Mouse (Mus musculus) limb, embryonic 10.5 days (tissue): Measurements from ENCODE around the gene Bco2. TPM values are rescaled to one million over a fixed set of nuclear protein-coding genes. Genes with fewer than 3 reads are reported as not detected.
A peak's percentile ranks its signal among the peaks of the same experiment; 100 is the strongest.

ENCODE experiments used
- DNase-seq: peaks from one replicate; pipeline ENCODE4 v3.0.0-alpha.2; 2017; ENCODE audit warnings: low spot score
- H3K27ac ChIP-seq: fragments of 300-500 bp; sonication (generic); 2 replicates; pipeline ENCODE4 v1.5.1; 2016; ENCODE audit warnings: mild to moderate bottlenecking
- H3K27me3 ChIP-seq: fragments of 300-500 bp; sonication (generic); 2 replicates; pipeline ENCODE4 v1.6.1; 2016; ENCODE audit warnings: low read depth, mild to moderate bottlenecking; ENCODE audit not compliant: poor library complexity, severe bottlenecking
- H3K36me3 ChIP-seq: fragments of 300-500 bp; sonication (generic); 2 replicates; pipeline ENCODE4 v1.6.1; 2016; ENCODE audit warnings: mild to moderate bottlenecking, moderate library complexity
- H3K4me1 ChIP-seq: fragments of 300-500 bp; sonication (generic); 2 replicates; pipeline ENCODE4 v1.6.1; 2016
- H3K4me3 ChIP-seq: fragments of 300-500 bp; sonication (generic); 2 replicates; pipeline ENCODE4 v1.5.1; 2016; ENCODE audit warnings: mild to moderate bottlenecking, moderate library complexity
- H3K9me3 ChIP-seq: fragments of 300-500 bp; sonication (generic); replicated peaks from 2 replicates; pipeline ENCODE4 v1.6.1; 2016; ENCODE audit warnings: mild to moderate bottlenecking
- WGBS: fragments of 180-500 bp; shearing (Covaris S2); methylation state at CpG from one replicate; pipeline ENCODE4 v1.1.7; 2016; 5-methylcytosine and 5-hydroxymethylcytosine counted together
- polyA plus RNA-seq: library from polyadenylated mRNA; unstranded; fragments of >200 nt; fragmentation: Nextera tagmentation; extraction: Ambion mirVana; gene quantifications from 2 replicates; pipeline ENCODE4 v1.2.1, GENCODE M21; 2016

Gene Bco2
- polyA plus RNA-seq, 1 experiment from 2014 or later: 0.06 TPM

GRCm38 (mm10) chr9:50585145-50585818, 30.3 kb upstream of the Bco2 start:
- Histone ChIP-seq H3K27me3 (no peaks in the 10 kb centered on the region), H3K4me3 (no peak overlapping the region), H3K4me1 (no peaks in the 10 kb centered on the region), H3K27ac (no peak overlapping the region), H3K36me3 (no peaks in the 10 kb centered on the region), H3K9me3 (no peaks in the 10 kb centered on the region)
- WGBS: 82% methylated on average over 6 of the region's 6 CpGs
- DNase-seq: no peak

GRCm38 (mm10) chr9:50580370-50580769, 25.4 kb upstream of the Bco2 start:
- DNase-seq: peak; percentile 16
- H3K4me3 ChIP-seq: no peak overlapping the region
- H3K4me1 ChIP-seq: no peaks in the 10 kb centered on the region
- H3K27ac ChIP-seq: no peak overlapping the region
- 31% methylated on average over 4 of the region's 4 CpGs for WGBS
- no peaks in the 10 kb centered on the region for H3K27me3 ChIP-seq
- no peaks in the 10 kb centered on the region for H3K9me3 ChIP-seq
- no peaks in the 10 kb centered on the region for H3K36me3 ChIP-seq

DNA sequence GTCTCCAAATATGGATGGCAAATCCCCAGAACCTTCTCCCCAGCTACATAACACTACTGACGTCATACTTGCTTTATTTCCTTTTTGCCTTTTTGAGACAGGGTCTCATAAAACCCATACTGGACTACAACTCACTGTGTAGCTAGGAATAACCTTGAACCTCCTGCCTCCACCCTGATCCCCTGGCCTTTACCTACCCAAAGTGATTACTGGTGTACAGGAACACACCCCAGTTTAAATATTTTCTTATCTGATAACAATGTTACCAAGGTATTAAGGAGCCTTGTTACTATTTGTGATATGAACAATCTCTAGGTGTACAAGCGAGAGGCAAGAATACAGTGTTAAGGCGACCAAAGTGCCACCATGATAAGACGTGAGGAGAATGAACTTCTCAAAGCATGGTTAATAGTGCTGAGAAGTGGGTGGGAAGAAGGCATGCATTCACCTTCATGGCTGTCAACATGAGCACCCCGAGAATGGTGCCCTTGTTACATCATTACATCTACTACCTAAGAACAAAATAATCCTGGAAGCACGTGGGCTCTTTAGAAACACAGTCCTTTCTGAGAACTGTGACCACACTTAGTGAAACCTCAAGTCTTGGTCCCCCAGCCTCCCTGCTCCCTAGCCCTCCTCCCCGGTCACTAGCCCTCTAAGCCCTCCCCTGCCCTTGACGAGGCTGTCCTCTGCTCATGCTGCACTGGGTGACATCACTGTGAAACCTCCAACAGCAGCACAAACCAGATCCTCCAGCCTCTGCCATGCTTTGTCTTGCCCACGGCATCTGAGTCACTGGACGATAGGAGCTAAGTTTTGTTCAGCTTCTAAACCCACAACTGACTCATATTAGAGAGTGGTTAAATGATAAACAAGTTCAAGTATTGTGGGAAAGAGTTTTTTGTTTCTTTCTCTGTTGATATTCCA, 14.9 kb upstream of the Bco2 start:
- Histone ChIP-seq H3K4me1 (peaks cover 10% of the 10 kb centered on the region; the same call in 1 of the 2 replicates), H3K9me3 (no peaks in the 10 kb centered on the region), H3K36me3 (no peaks in the 10 kb centered on the region), H3K27me3 (no peaks in the 10 kb centered on the region), H3K4me3 (no peak overlapping the region), H3K27ac (no peak overlapping the region)
- DNase-seq: no peak
- 81% methylated on average over 10 of the region's 10 CpGs for WGBS

DNA sequence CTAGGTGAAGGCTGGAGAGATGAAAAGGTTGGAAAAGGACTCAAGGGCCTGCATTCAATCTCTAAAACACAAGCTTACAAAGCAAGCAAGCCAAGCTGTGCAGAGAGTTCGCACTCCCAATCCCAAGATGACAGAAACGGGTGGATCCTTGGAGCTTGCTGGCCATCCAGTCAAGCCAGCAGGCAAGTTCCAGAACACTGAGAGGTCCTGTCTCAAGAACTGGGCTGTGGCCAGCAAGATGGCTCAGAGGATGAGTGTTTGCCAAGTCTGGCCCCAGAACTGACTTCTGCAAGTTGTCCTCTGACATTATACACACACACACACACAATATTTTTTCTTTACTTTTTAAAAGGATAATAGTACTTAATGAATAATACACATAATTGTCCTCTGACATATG, 12.9 kb upstream of the Bco2 start:
- Histone ChIP-seq H3K36me3 (no peaks in the 10 kb centered on the region), H3K4me3 (no peak overlapping the region), H3K9me3 (no peaks in the 10 kb centered on the region), H3K4me1 (no peaks in the 10 kb centered on the region), H3K27me3 (no peaks in the 10 kb centered on the region), H3K27ac (no peak overlapping the region)
- 87% methylated on average over 2 of the region's 2 CpGs for WGBS
- DNase-seq: no peak

- no peaks in the 10 kb centered on the region for H3K27me3 ChIP-seq
- DNase-seq: no peak
- WGBS: 92% methylated on average over 4 of the region's 4 CpGs
- H3K4me1 ChIP-seq: no peaks in the 10 kb centered on the region
- H3K36me3 ChIP-seq: no peaks in the 10 kb centered on the region
- H3K4me3 ChIP-seq: no peak overlapping the region
- no peak overlapping the region for H3K27ac ChIP-seq
- no peaks in the 10 kb centered on the region for H3K9me3 ChIP-seq
Observed at GRCm38 (mm10) chr9:50567372-50567771, 12.4 kb upstream of the Bco2 start.

- Histone ChIP-seq H3K4me1 (no peaks in the 10 kb centered on the region), H3K4me3 (no peak overlapping the region), H3K36me3 (no peaks in the 10 kb centered on the region), H3K9me3 (no peaks in the 10 kb centered on the region), H3K27me3 (no peaks in the 10 kb centered on the region), H3K27ac (no peak overlapping the region)
- DNase-seq: no peak
- 85% methylated on average over 4 of the region's 4 CpGs for WGBS
Observed at GRCm38 (mm10) chr9:50565940-50566339, 11.0 kb upstream of the Bco2 start.

DNA sequence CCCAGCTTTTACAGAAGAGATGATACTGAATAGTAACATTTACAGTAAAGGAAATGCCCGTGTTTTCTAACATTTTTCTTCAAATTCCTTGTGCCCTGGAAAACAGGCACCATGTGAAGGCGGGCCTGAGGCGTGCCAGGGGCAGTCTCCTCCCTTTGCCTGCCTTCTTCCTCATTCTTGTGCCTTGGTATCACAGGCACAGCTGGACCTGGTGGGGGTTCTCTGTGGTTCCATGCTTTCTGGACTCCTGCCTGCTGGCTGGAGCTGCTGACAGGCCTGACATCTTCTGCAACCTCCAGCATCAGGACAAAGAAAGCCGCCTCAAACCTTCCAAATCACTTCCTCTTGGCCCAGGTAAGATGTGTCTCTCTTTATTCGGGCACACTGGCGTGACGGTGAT, 10.2 kb upstream of the Bco2 start:
- no peak overlapping the region for H3K27ac ChIP-seq
- H3K27me3 ChIP-seq: no peaks in the 10 kb centered on the region
- no peak for DNase-seq
- H3K4me3 ChIP-seq: no peak overlapping the region
- H3K4me1 ChIP-seq: no peaks in the 10 kb centered on the region
- WGBS: 86% methylated on average over 7 of the region's 7 CpGs
- H3K9me3 ChIP-seq: no peaks in the 10 kb centered on the region
- no peaks in the 10 kb centered on the region for H3K36me3 ChIP-seq

- 87% methylated on average over 2 of the region's 2 CpGs for WGBS
- no peaks in the 10 kb centered on the region for H3K9me3 ChIP-seq
- H3K27ac ChIP-seq: no peak overlapping the region
- H3K4me3 ChIP-seq: no peak overlapping the region
- no peak for DNase-seq
- H3K27me3 ChIP-seq: no peaks in the 10 kb centered on the region
- no peaks in the 10 kb centered on the region for H3K4me1 ChIP-seq
- H3K36me3 ChIP-seq: no peaks in the 10 kb centered on the region
Observed at GRCm38 (mm10) chr9:50561918-50562360, 7.0 kb upstream of the Bco2 start.

GRCm38 (mm10) chr9:50561145-50561917, 6.3 kb upstream of the Bco2 start, which contains the start of gene Tex12:
TSS of gene Tex12 (minus strand) at chr9:50561325.
- H3K4me3 ChIP-seq: no peak within 1 kb of the TSS
- 88% methylated on average over 38 of the region's 38 CpGs for WGBS
- H3K36me3 ChIP-seq: no peaks in the 10 kb centered on the region
- no peak within 1 kb of the TSS for H3K27ac ChIP-seq
- H3K4me1 ChIP-seq: no peaks in the 10 kb centered on the region
- H3K9me3 ChIP-seq: no peaks in the 10 kb centered on the region
- H3K27me3 ChIP-seq: no peaks in the 10 kb centered on the region
- no peak for DNase-seq

- Histone ChIP-seq H3K27ac (0 out of 2 replicates have a peak within 1 kb of the TSS, but pooled peaks have one; percentile 50), H3K27me3 (no peaks in the 10 kb centered on the region), H3K36me3 (no peaks in the 10 kb centered on the region), H3K9me3 (no peaks in the 10 kb centered on the region), H3K4me1 (no peaks in the 10 kb centered on the region), H3K4me3 (peak within 1 kb of the TSS; percentile 13)
- no peak for DNase-seq
- WGBS: 36% methylated on average over 12 of the region's 12 CpGs
Observed at GRCm38 (mm10) chr9:50554241-50555093, 514 bp downstream of the Bco2 start, which contains the start of gene Il18. TSS of gene Il18 (plus strand) at chr9:50554827.

DNA sequence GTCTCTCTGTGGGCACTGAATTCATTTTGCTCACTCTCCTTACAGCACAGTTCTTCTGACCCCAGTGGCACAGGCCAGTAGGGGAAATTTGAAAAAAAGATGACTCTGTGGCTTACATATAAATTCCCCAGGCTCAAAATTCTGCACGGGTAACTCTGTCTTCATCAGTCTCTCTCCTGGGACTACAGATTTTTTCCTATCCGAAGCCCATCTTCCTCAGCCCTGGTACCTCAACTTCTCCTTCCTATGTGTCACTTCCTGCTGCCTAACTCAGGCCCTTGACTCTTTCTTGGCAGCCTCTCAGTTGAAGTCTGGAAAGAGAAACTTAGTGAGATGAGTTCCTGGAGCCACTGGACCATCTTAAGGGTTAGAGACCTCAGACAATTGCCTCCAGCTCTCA, 1.4 kb downstream of the Bco2 start:
- no peak for DNase-seq
- Histone ChIP-seq H3K27me3 (no peaks in the 10 kb centered on the region), H3K36me3 (no peaks in the 10 kb centered on the region), H3K27ac (no peak overlapping the region), H3K9me3 (no peaks in the 10 kb centered on the region), H3K4me1 (no peaks in the 10 kb centered on the region), H3K4me3 (no peak overlapping the region)
- 85% methylated on average over 2 of the region's 2 CpGs for WGBS

GRCm38 (mm10) chr9:50552206-50552605, 2.8 kb downstream of the Bco2 start:
- 82% methylated on average over 5 of the region's 5 CpGs for WGBS
- Histone ChIP-seq H3K4me3 (no peak overlapping the region), H3K4me1 (no peaks in the 10 kb centered on the region), H3K9me3 (no peaks in the 10 kb centered on the region), H3K36me3 (no peaks in the 10 kb centered on the region), H3K27me3 (no peaks in the 10 kb centered on the region), H3K27ac (no peak overlapping the region)
- DNase-seq: no peak
